Mouse (Mus musculus) lung, postnatal 0 days (tissue): ENCODE results near the gene Csf1. TPM values are rescaled to one million over a fixed set of nuclear protein-coding genes. Genes with fewer than 3 reads are reported as not detected.

Experiments
- ATAC-seq: fragments of 200-750 bp; cut with Nextera tagmentation; 2 replicates; pipeline ENCODE4 v1.8.0; 2017; ENCODE audit warnings: moderate library complexity
- DNase-seq: peaks from one replicate; pipeline ENCODE4 v3.0.0-alpha.2; 2016; ENCODE audit warnings: low spot score
- H3K27ac ChIP-seq: fragments of 300-500 bp; sonication (generic); 2 replicates; pipeline ENCODE4 v1.5.1; 2014; ENCODE audit warnings: antibody characterized with exemption, mild to moderate bottlenecking, low read length, mixed read lengths
- H3K27me3 ChIP-seq: fragments of 300-500 bp; sonication (generic); replicated peaks from 2 replicates; pipeline ENCODE4 v1.6.1; 2014; ENCODE audit warnings: low read length, mixed read lengths; ENCODE audit not compliant: insufficient read depth
- H3K36me3 ChIP-seq: fragments of 300-500 bp; sonication (generic); 2 replicates; pipeline ENCODE4 v1.6.1; 2014; ENCODE audit warnings: low read length, mixed read lengths; ENCODE audit not compliant: insufficient read depth
- H3K4me1 ChIP-seq: fragments of 300-500 bp; sonication (generic); 2 replicates; pipeline ENCODE4 v1.6.1; 2014; ENCODE audit warnings: antibody characterized with exemption, low read depth, low read length, mixed read lengths; ENCODE audit not compliant: insufficient read depth
- H3K4me2 ChIP-seq: fragments of 300-500 bp; sonication (generic); replicated peaks from 2 replicates; pipeline ENCODE4 v1.6.1; 2014; ENCODE audit warnings: low read depth, mild to moderate bottlenecking, low read length, moderate library complexity, mixed read lengths
- H3K4me3 ChIP-seq: fragments of 300-500 bp; sonication (generic); 2 replicates; pipeline ENCODE4 v1.5.1; 2014; ENCODE audit warnings: low read depth, low read length
- H3K9ac ChIP-seq: fragments of 300-500 bp; sonication (generic); replicated peaks from 2 replicates; pipeline ENCODE4 v1.6.1; 2014; ENCODE audit warnings: low read depth, mild to moderate bottlenecking
- H3K9me3 ChIP-seq: fragments of 300-500 bp; sonication (generic); 2 replicates; pipeline ENCODE4 v1.6.1; 2016; ENCODE audit warnings: low read length, mixed read lengths
- CTCF ChIP-seq: IDR thresholded peaks from 2 replicates; pipeline ENCODE4 v1.5.1; 2016; ENCODE audit warnings: antibody characterized with exemption, mild to moderate bottlenecking
- EP300 ChIP-seq: IDR thresholded peaks from 2 replicates; pipeline ENCODE4 v1.6.1; 2016; ENCODE audit warnings: antibody characterized with exemption, mild to moderate bottlenecking, control low read depth
- WGBS: fragments of 180-500 bp; shearing (Covaris S2); extraction: QIAGEN DNeasy Blood & Tissue Kit; methylation state at CpG from one replicate; pipeline ENCODE4 v1.1.7; 2014; 5-methylcytosine and 5-hydroxymethylcytosine counted together
- polyA plus RNA-seq: library from polyadenylated mRNA; unstranded; fragments of >200 nt; fragmentation: Nextera tagmentation; extraction: Ambion mirVana; gene quantifications from 2 replicates; pipeline ENCODE4 v1.2.1, GENCODE M21; 2015

Csf1 gene
- polyA plus RNA-seq, 1 experiment from 2014 or later: 10.9 TPM

GRCm38 (mm10) chr3:107790766-107791303 is 30.6 kb upstream of the Csf1 start:
- ATAC-seq (no peak), DNase-seq (no peak)
- Histone ChIP-seq H3K4me1 (peaks cover 22% of the 10 kb centered on the region), H3K9me3 (no peaks in the 10 kb centered on the region), H3K27ac (no peak overlapping the region), H3K4me3 (no peak overlapping the region), H3K4me2 (no peak overlapping the region), H3K9ac (no peak overlapping the region), H3K27me3 (no peaks in the 10 kb centered on the region), H3K36me3 (no peaks in the 10 kb centered on the region)
- WGBS: 75% methylated on average over 11 of the region's 11 CpGs
- TF ChIP-seq EP300 (no peak), CTCF (no peak)

- 67% methylated on average over 3 of the region's 3 CpGs for WGBS
- TF ChIP-seq CTCF (no peak), EP300 (no peak)
Measured at GRCm38 (mm10) chr3:107790227-107790626, 30.0 kb upstream of the Csf1 start.

GRCm38 (mm10) chr3:107788885-107789284 is 28.6 kb upstream of the Csf1 start:
- 82% methylated on average over 3 of the region's 3 CpGs for WGBS
- no peak overlapping the region for H3K27ac ChIP-seq
- H3K9ac ChIP-seq: no peak overlapping the region
- H3K4me2 ChIP-seq: no peak overlapping the region
- H3K27me3 ChIP-seq: no peaks in the 10 kb centered on the region
- ATAC-seq (no peak), DNase-seq (no peak)
- TF ChIP-seq CTCF (no peak), EP300 (no peak)
- no peaks in the 10 kb centered on the region for H3K9me3 ChIP-seq
- H3K4me1 ChIP-seq: peaks cover 22% of the 10 kb centered on the region
- no peaks in the 10 kb centered on the region for H3K36me3 ChIP-seq
- H3K4me3 ChIP-seq: no peak overlapping the region

More at GRCm38 (mm10) chr3:107790227-107790626, 30.0 kb upstream of the Csf1 start:
- no peak for ATAC-seq
- no peak for DNase-seq
- Histone ChIP-seq H3K27ac (no peak overlapping the region), H3K4me2 (no peak overlapping the region), H3K9me3 (no peaks in the 10 kb centered on the region), H3K4me3 (no peak overlapping the region), H3K36me3 (no peaks in the 10 kb centered on the region), H3K9ac (no peak overlapping the region), H3K4me1 (peaks cover 22% of the 10 kb centered on the region), H3K27me3 (no peaks in the 10 kb centered on the region)

GRCm38 (mm10) chr3:107787613-107788501 is 27.6 kb upstream of the Csf1 start:
- Histone ChIP-seq H3K4me1 (peaks cover 13% of the 10 kb centered on the region; the same call in 1 of the 2 replicates), H3K27ac (no peak overlapping the region), H3K9ac (no peak overlapping the region), H3K4me3 (no peak overlapping the region), H3K9me3 (no peaks in the 10 kb centered on the region), H3K4me2 (0 out of 2 replicates have a peak overlapping the region, but pooled peaks have one; percentile 11), H3K36me3 (no peaks in the 10 kb centered on the region), H3K27me3 (no peaks in the 10 kb centered on the region)
- peak; percentile 31; the same call in 1 of the 2 replicates for ATAC-seq
- WGBS: 59% methylated on average over 15 of the region's 15 CpGs
- TF ChIP-seq EP300 (no peak), CTCF (no peak)
- DNase-seq: peak; percentile 53

- 0 out of 2 replicates have a peak overlapping the region, but pooled peaks have one; percentile 11 for H3K4me2 ChIP-seq
- 40% methylated on average over 11 of the region's 11 CpGs for WGBS
- DNase-seq: peak; percentile 63
- no peak overlapping the region for H3K27ac ChIP-seq
- peak; percentile 46 for ATAC-seq
- no peak overlapping the region for H3K9ac ChIP-seq
- H3K9me3 ChIP-seq: no peaks in the 10 kb centered on the region
- H3K4me3 ChIP-seq: no peak overlapping the region
- H3K4me1 ChIP-seq: peaks cover 12% of the 10 kb centered on the region; the same call in 1 of the 2 replicates
- no peaks in the 10 kb centered on the region for H3K27me3 ChIP-seq
- no peak for TF ChIP-seq EP300
- no peak for TF ChIP-seq CTCF
- H3K36me3 ChIP-seq: no peaks in the 10 kb centered on the region
Measured at GRCm38 (mm10) chr3:107786980-107787612, 26.8 kb upstream of the Csf1 start.

GRCm38 (mm10) chr3:107786344-107786743 is 26.1 kb upstream of the Csf1 start:
- H3K9ac ChIP-seq: no peak overlapping the region
- peaks cover 12% of the 10 kb centered on the region; the same call in 1 of the 2 replicates for H3K4me1 ChIP-seq
- no peak overlapping the region for H3K4me2 ChIP-seq
- H3K9me3 ChIP-seq: no peaks in the 10 kb centered on the region
- no peak overlapping the region for H3K27ac ChIP-seq
- DNase-seq (no peak), ATAC-seq (no peak)
- no peaks in the 10 kb centered on the region for H3K27me3 ChIP-seq
- H3K36me3 ChIP-seq: no peaks in the 10 kb centered on the region
- no peak for TF ChIP-seq EP300
- WGBS: 94% methylated on average over 1 of the region's 1 CpGs
- no peak overlapping the region for H3K4me3 ChIP-seq
